Mouse (Mus musculus): ENCODE data around the gene Fam160b1.

Gene Fam160b1

DNA sequence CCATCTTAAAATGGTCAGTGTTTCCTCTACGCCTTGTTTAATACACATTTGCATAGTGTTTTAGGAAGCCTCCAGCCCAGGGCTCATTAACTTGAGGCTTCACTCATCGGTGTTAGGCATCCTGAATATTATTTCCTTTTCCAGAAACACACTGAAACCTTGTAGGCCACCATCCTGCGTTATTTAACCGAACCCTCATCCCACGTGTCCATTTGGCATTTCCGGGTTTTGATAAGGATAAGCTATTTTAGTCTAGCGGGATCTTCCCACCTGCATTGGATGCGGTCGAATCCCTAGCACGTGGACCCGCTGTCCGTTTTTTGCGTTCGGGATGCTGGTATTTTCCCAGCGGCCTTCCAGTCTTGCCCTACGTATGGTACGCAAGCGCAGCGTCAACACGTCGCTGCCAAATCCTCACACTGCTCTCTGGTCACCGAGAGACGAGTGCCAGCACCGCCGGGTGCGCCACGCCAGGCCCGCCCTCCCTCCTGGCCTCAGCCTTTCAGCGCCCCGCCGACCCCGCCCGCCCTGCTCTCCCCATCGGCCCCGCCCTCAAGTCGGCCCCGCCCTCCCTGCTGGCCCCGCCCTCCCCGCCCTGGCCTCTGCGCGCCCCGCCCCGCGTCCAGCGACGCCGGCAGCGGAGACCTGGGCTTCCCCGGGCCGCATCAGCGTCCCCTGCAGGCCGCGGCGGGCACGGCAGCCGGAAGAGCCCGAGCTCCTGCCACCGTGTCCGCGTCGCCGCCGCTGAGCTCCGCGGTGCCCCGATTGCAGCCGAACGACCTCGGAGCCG, at the start of gene Fam160b1:
Fam160b1 (plus strand) TSS at position 340 of the 790 bp plus-strand sequence.
- H3K27me3 ChIP-seq (ENCODE audit: control insufficient read depth, insufficient read depth, low read length, poor library complexity, severe bottlenecking) = no peaks in the 10 kb centered on the region
- H3K36me3 ChIP-seq (ENCODE audit: control insufficient read depth, insufficient read depth, low read length, poor library complexity, severe bottlenecking) = no peaks in the 10 kb centered on the region
- DNase-seq (ENCODE audit: low read depth, low spot score) = peak; percentile 97

DNA sequence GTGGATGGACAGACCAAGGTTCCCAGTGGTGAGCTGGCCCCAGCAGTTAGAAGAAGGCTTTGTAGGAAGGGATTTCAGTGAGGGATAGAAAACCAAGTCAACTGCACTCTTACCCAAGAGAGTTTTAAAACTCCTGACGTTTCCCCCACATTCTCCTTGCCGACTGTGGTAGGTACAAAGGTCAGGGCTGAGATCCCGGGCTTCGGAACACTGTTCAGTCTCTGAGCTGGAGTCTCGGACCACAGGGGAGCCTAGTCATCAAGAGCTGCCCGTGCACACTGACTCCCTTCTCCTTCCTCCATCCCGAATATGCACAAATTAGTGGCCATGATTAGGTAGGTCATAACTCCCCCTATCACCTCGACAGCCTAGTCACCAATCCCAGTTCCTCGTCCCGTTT, 47.3 kb upstream of the Fam160b1 start:
- H3K36me3 ChIP-seq (ENCODE audit: control insufficient read depth, insufficient read depth, low read length, poor library complexity, severe bottlenecking) = no peaks in the 10 kb centered on the region
- no peak for DNase-seq (ENCODE audit: low read depth, low spot score)
- H3K27me3 ChIP-seq (ENCODE audit: control insufficient read depth, insufficient read depth, low read length, poor library complexity, severe bottlenecking) = no peaks in the 10 kb centered on the region

- Histone ChIP-seq H3K27me3 (ENCODE audit: control insufficient read depth, insufficient read depth, low read length, poor library complexity, severe bottlenecking) (no peaks in the 10 kb centered on the region), H3K36me3 (ENCODE audit: control insufficient read depth, insufficient read depth, low read length, poor library complexity, severe bottlenecking) (no peaks in the 10 kb centered on the region)
- DNase-seq (ENCODE audit: low read depth, low spot score) = no peak
Observed at GRCm38 (mm10) chr19:57313891-57314345, 46.6 kb upstream of the Fam160b1 start.

DNA sequence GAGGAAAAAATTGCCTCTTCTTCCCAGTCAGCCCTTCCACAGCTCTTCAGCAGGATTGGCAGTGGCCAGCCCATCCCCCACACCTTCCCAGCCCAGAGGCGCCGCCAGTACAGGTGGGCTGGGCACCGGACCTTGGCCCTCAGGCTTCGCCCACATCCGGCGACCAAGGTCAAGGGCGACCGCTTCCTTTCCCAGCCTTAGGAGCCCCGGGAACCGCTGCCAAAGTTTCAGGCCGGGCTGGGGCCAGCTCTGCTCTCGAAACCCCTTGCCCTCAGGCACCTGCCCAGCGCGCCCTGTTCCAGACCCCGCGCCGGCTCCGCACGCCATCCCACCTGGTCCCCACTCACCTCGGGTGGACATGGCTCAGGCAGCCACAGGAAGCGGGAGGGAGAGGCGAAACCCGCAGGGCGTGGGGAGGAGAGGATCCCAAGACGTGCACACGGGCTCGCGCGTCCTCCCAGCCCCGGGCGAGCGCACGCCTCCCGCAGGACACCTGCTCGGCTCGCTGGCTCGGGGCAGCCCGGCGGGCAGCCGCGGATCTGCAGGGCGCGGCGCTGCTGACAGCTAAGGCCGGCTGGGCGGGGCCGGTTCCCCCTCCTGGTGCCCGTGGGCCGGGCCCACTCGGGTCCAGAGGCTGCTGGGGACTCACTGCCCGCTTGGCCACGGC, 46.0 kb upstream of the Fam160b1 start, which contains the start of gene Ablim1:
Ablim1 (minus strand) TSS at position 574 of the 667 bp plus-strand sequence.
- DNase-seq (ENCODE audit: low read depth, low spot score) = peak; percentile 54
- H3K27me3 ChIP-seq (ENCODE audit: control insufficient read depth, insufficient read depth, low read length, poor library complexity, severe bottlenecking) = no peaks in the 10 kb centered on the region

GRCm38 (mm10) chr19:57315013-57315565, 45.4 kb upstream of the Fam160b1 start:
- H3K27me3 ChIP-seq (ENCODE audit: control insufficient read depth, insufficient read depth, low read length, poor library complexity, severe bottlenecking) = no peaks in the 10 kb centered on the region
- no peak for DNase-seq (ENCODE audit: low read depth, low spot score)
- no peaks in the 10 kb centered on the region for H3K36me3 ChIP-seq (ENCODE audit: control insufficient read depth, insufficient read depth, low read length, poor library complexity, severe bottlenecking)

More for the DNA sequence above, 46.0 kb upstream of the Fam160b1 start, which contains the start of gene Ablim1:
- H3K36me3 ChIP-seq (ENCODE audit: control insufficient read depth, insufficient read depth, low read length, poor library complexity, severe bottlenecking) = no peaks in the 10 kb centered on the region

GRCm38 (mm10) chr19:57316597-57316996, 43.9 kb upstream of the Fam160b1 start:
- DNase-seq (ENCODE audit: low read depth, low spot score) = no peak
- no peaks in the 10 kb centered on the region for H3K27me3 ChIP-seq (ENCODE audit: control insufficient read depth, insufficient read depth, low read length, poor library complexity, severe bottlenecking)
- no peaks in the 10 kb centered on the region for H3K36me3 ChIP-seq (ENCODE audit: control insufficient read depth, insufficient read depth, low read length, poor library complexity, severe bottlenecking)

- no peaks in the 10 kb centered on the region for H3K36me3 ChIP-seq (ENCODE audit: control insufficient read depth, insufficient read depth, low read length, poor library complexity, severe bottlenecking)
- no peak for DNase-seq (ENCODE audit: low read depth, low spot score)
- H3K27me3 ChIP-seq (ENCODE audit: control insufficient read depth, insufficient read depth, low read length, poor library complexity, severe bottlenecking) = no peaks in the 10 kb centered on the region
Observed at GRCm38 (mm10) chr19:57320656-57321382, 39.7 kb upstream of the Fam160b1 start.

GRCm38 (mm10) chr19:57321839-57322238, 38.6 kb upstream of the Fam160b1 start:
- H3K36me3 ChIP-seq (ENCODE audit: control insufficient read depth, insufficient read depth, low read length, poor library complexity, severe bottlenecking) = no peaks in the 10 kb centered on the region
- DNase-seq (ENCODE audit: low read depth, low spot score) = no peak
- no peaks in the 10 kb centered on the region for H3K27me3 ChIP-seq (ENCODE audit: control insufficient read depth, insufficient read depth, low read length, poor library complexity, severe bottlenecking)

- DNase-seq (ENCODE audit: low read depth, low spot score) = no peak
Observed at GRCm38 (mm10) chr19:57322491-57322890, 38.0 kb upstream of the Fam160b1 start.

DNA sequence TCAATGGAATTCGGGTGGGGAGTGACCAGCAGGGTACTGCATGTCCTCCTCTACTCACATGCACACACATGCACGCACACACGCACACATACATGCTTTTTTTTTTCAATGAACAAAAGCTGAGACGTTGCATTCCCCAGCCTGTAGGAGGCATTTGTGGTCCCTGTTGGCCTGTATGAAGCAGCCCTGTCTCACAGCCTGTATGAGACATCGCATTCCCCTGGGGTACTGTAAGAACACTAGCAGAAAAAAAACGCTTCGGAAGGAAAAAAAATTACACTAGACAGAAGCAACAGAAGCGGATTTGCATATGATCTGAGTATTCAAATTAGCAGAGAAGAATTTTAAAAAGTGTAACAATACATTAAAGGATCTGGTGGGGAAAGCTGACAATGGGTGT, 37.4 kb upstream of the Fam160b1 start:
- Histone ChIP-seq H3K27me3 (ENCODE audit: control insufficient read depth, insufficient read depth, low read length, poor library complexity, severe bottlenecking) (no peaks in the 10 kb centered on the region), H3K36me3 (ENCODE audit: control insufficient read depth, insufficient read depth, low read length, poor library complexity, severe bottlenecking) (no peaks in the 10 kb centered on the region)
- DNase-seq (ENCODE audit: low read depth, low spot score) = no peak

More at GRCm38 (mm10) chr19:57322491-57322890, 38.0 kb upstream of the Fam160b1 start:
- Histone ChIP-seq H3K36me3 (ENCODE audit: control insufficient read depth, insufficient read depth, low read length, poor library complexity, severe bottlenecking) (no peaks in the 10 kb centered on the region), H3K27me3 (ENCODE audit: control insufficient read depth, insufficient read depth, low read length, poor library complexity, severe bottlenecking) (no peaks in the 10 kb centered on the region)

- H3K36me3 ChIP-seq (ENCODE audit: control insufficient read depth, insufficient read depth, low read length, poor library complexity, severe bottlenecking) = no peaks in the 10 kb centered on the region
- DNase-seq (ENCODE audit: low read depth, low spot score) = peak; percentile 79
- no peaks in the 10 kb centered on the region for H3K27me3 ChIP-seq (ENCODE audit: control insufficient read depth, insufficient read depth, low read length, poor library complexity, severe bottlenecking)
Observed at GRCm38 (mm10) chr19:57325748-57326300, 34.7 kb upstream of the Fam160b1 start.

GRCm38 (mm10) chr19:57327679-57328078, 32.8 kb upstream of the Fam160b1 start:
- Histone ChIP-seq H3K27me3 (ENCODE audit: control insufficient read depth, insufficient read depth, low read length, poor library complexity, severe bottlenecking) (no peaks in the 10 kb centered on the region), H3K36me3 (ENCODE audit: control insufficient read depth, insufficient read depth, low read length, poor library complexity, severe bottlenecking) (no peaks in the 10 kb centered on the region)
- no peak for DNase-seq (ENCODE audit: low read depth, low spot score)

DNA sequence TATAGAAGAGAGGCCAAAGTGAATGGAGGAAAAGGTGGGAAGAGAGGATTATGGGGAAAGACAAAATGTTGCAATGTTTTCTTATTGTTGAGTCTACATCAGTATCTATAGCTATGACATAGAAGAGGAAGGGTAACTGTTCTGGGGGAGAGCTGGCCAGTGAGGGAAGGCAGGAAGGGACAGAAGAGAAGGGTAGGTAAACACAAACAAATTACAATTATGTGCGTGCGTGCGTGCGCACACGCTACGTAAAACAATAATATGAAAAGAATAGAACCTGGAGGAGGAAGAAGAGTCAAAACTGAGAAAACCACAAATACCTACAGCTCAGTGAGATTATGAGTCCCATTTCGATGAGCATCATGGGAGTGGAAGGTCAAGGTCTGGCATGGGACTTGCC, 32.2 kb upstream of the Fam160b1 start:
- Histone ChIP-seq H3K27me3 (ENCODE audit: control insufficient read depth, insufficient read depth, low read length, poor library complexity, severe bottlenecking) (no peaks in the 10 kb centered on the region), H3K36me3 (ENCODE audit: control insufficient read depth, insufficient read depth, low read length, poor library complexity, severe bottlenecking) (no peaks in the 10 kb centered on the region)
- no peak for DNase-seq (ENCODE audit: low read depth, low spot score)

DNA sequence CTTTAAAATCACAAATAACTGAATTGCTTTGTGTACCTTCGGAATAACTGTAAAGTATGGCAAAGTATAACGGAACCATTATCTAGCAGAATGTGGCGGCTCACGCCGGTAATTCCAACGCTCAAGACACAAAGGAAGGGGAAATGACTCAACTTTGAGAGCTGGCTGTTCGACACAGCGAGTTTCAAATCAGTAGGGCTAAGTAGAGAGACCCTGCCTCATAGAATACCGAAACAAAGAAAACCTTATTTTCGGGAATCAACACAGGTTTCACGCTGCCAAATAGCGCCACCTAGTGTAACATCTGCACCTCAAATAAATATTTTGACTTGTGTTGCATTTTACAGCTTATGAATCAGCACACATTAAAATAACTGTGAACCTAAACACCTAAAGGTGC, 31.7 kb upstream of the Fam160b1 start:
- DNase-seq (ENCODE audit: low read depth, low spot score) = peak; percentile 75
- H3K36me3 ChIP-seq (ENCODE audit: control insufficient read depth, insufficient read depth, low read length, poor library complexity, severe bottlenecking) = no peaks in the 10 kb centered on the region
- H3K27me3 ChIP-seq (ENCODE audit: control insufficient read depth, insufficient read depth, low read length, poor library complexity, severe bottlenecking) = no peaks in the 10 kb centered on the region

Data from splenic B cell, adult 2 months (primary cell).